Mouse (Mus musculus) induced T-regulatory cell, adult 2 months (primary cell): ENCODE results near the gene Hist1h2bh.
A peak's percentile ranks its signal among the peaks of the same experiment; 100 is the strongest.

Experiments used
- DNase-seq: peaks from one replicate; pipeline ENCODE4 v3.0.0-alpha.2; 2012; ENCODE audit warnings: low read depth

Gene Hist1h2bh

GRCm38 (mm10) chr13:23530901-23531875 lies 12.0 kb downstream of the Hist1h2bh start, which contains the start of gene Hist1h4h:
Hist1h4h (plus strand) TSS chr13:23531050.
- peak; percentile 98 for DNase-seq

DNA sequence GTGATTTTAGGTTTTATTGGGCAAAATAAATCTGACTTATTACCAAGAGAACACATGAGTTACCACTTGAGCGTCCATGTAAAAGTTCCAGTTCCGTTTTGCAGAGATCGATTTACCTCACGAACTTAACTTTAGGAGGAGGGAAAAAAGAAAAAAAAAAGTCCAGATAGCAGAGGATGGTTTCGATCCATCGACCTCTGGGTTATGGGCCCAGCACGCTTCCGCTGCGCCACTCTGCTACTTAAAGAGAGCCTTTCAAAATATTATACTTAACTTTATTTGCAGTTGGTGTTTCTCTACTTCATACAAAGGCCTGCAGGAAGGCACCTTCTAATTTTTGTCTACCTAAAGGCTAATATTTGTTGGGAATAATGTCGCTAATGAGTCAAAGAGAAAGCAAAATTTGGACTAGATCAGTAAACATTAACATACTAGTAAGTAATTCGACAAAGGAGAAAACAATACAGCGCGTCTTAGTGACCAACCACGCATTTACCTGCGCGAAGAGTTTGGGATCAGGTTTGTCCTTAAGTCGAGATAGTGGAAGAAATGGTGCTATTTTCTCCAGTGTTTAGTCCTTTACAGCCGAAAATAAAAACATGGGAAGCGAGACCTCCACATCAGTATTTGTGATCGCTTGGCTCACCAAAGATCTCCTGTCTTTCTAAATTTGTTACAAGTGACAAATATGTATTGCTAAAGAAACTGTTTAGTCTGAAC lies 12.9 kb downstream of the Hist1h2bh start:
- DNase-seq = peak; percentile 90

DNA sequence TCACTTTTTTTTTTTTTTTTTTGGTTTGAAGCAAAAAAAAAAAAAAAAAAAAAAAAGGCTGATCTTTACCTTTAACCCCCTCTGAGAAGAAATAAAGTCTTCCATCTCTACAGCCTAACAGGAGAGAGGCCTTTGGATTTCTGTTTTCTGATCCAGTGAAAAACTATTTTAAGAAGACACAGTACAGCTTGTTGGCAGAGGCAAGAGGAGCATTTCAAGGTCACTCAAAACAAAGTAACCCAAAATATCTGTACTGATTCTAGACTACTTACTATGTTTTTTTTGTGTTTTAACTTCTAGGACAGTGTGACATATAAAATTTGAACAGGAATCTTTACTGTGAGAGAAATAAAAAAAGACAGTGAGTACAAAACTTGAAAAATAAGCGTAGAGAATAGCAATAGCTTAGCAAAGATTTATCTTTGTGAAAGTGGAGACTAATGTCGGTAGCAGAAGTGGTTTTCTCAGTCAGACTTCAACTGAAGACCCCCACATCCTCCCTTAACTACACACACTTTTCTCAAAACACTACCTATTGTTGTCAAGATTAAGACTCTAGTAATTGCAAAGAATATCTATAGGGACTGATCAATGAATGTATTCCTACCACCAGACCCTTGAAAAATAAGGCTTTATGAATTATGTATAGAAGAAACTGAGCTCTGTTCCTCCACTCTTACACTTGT lies 13.6 kb downstream of the Hist1h2bh start:
- DNase-seq = no peak

GRCm38 (mm10) chr13:23529005-23529404 lies 14.2 kb downstream of the Hist1h2bh start:
- DNase-seq = peak; percentile 10

- DNase-seq = peak; percentile 96
These were observed 16.9 kb downstream of the Hist1h2bh start for GRCm38 (mm10) chr13:23526312-23526711.

DNA sequence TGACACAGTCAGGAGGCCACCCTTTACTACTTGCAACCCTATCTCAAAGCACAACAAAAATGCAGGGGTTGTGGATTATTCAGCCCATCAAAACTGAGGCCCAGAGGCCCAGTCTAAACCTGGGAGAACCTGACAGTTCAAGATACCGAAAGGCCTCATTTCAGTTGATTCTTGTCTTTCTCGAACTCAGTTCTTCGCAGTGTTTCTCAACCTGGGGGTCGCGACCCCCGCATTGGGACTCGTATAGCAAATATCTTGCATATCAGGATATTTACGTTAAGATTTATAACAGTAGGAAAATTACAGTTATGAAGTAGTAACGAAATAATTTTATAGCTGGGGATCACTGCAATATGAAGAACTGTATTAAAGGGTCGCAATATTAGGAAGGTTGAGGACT lies 17.3 kb downstream of the Hist1h2bh start:
- DNase-seq = no peak

DNA sequence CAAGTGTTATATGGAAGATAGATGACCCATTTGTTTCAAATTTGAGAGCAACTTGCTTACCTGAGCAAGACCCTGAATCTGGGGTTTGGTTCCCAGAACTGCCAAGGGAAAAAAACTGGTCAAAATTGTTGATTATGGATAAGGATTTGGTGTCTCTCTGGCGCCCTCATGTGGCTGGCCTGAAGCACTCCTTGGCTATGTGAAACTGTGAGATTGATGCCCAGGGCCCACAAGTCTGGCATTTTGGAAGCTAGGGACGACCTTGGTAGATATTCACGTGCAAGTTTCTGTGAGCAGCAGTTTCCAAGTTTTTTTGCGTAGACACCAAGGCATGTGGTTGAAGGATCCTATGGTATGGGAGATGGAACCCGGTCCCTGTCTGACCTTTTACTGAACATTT lies 18.5 kb downstream of the Hist1h2bh start:
- peak; percentile 90 for DNase-seq

- no peak for DNase-seq
These were observed 19.2 kb downstream of the Hist1h2bh start for GRCm38 (mm10) chr13:23523976-23524375.

DNA sequence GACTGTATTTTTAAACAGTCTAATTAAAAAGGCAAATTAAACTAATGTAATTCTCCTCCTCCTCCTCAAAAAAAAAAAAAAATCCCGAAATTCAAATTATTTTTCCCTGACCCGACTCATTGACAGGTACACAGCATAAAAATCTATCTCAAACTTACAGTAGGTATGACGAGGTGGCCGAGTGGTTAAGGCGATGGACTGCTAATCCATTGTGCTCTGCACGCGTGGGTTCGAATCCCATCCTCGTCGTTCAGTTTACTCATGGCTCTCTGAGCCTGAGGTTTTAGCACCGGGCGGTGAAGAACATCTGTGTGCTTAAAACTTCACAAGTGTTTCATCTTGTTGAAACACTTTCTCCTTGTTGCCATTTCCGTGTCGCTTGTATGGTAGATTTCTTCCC lies 21.5 kb downstream of the Hist1h2bh start:
- DNase-seq = peak; percentile 83

DNA sequence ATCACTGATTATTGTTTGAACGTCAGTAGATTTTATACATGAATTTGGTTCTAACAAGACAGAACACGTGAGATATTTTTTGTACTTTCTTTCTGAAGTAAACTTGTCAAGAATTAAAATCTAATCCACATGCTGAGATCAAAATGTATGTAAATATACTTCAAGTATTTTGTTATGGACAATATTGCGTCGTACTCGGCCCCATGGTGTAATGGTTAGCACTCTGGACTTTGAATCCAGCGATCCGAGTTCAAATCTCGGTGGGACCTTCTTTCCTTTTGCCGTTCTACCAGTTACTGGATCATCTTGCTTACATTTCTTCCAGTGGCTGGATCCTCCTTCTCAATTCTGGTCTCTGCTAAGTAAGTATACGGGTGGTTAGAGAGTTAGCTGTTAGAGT lies 23.8 kb downstream of the Hist1h2bh start:
- DNase-seq = peak; percentile 91

- DNase-seq = peak; percentile 93
These were observed 24.3 kb downstream of the Hist1h2bh start for GRCm38 (mm10) chr13:23518885-23519284.

DNA sequence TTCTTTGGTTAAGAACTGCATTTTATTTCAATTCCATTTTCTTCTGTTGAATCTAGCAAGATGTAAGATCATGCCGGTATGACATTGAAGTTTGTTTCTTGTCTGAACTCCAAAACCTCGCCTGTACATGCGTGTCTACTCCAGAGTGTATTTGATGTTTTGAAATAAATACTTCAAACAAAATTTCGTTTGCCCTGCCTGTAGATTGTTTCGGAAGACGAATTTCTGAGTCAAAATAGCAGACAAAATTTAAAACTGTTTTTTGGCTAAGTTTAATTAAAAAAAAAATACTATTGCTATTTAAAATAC lies 24.9 kb downstream of the Hist1h2bh start:
- no peak for DNase-seq

DNA sequence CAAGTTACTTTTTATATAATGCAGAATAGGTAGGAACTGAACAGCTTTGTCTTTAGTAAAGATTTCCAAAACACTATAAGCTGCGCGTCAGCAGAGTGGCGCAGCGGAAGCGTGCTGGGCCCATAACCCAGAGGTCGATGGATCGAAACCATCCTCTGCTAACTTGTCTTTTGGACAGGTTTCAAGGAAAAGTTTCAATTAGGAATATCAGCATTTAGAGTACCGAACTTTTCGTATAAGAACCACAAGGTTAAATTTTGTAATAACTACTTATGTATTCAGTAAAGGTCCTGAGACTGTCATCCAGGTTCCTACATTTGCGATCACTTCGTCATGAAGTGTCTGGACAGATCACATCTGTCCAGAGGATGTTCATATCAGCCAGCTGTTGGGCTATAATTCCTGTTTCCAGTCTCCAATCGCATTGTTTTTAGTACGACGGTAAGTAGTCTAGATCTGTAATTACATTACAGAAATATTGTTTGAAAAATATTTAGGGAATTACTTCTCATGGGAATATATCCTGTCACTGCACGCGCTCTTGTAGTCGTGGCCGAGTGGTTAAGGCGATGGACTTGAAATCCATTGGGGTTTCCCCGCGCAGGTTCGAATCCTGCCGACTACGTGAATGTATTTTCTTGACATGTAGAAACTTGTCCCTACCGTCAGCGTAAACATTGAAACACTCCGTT lies 25.4 kb downstream of the Hist1h2bh start:
- peak; percentile 92 for DNase-seq

DNA sequence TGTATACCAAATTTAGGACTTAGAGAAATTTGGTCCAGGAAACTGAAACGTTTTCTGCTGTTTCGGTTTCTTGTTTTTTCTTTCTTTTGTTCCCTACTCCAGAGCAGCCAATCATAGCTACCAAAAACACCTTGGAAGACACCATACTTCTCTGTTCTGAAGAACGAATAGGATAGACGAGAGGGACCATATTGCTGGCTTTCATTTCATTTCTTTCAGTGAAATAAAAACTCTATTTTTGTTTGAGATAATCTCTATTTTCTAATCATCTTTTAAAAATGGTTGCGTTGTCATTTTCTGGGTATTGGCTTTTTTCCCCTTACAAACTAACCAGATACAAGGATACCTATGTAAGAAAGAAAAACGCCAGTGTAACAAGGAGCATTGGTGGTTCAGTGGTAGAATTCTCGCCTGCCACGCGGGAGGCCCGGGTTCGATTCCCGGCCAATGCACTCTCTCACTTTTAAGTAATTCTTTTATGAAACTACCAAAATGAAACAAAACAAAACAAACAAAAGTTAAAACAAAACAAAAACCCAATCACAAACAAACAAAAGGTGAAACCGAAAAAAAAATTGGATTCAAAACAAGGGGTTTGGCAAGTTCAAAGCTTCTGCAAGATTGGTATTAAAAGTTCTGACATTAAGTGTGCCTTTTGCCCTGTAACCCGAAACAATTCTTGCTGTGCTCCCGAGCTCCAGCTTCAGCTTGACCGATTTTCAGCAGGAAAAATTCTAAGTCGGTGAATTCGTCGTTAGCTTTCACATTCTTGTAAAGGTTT lies 26.2 kb downstream of the Hist1h2bh start:
- peak; percentile 94 for DNase-seq

DNA sequence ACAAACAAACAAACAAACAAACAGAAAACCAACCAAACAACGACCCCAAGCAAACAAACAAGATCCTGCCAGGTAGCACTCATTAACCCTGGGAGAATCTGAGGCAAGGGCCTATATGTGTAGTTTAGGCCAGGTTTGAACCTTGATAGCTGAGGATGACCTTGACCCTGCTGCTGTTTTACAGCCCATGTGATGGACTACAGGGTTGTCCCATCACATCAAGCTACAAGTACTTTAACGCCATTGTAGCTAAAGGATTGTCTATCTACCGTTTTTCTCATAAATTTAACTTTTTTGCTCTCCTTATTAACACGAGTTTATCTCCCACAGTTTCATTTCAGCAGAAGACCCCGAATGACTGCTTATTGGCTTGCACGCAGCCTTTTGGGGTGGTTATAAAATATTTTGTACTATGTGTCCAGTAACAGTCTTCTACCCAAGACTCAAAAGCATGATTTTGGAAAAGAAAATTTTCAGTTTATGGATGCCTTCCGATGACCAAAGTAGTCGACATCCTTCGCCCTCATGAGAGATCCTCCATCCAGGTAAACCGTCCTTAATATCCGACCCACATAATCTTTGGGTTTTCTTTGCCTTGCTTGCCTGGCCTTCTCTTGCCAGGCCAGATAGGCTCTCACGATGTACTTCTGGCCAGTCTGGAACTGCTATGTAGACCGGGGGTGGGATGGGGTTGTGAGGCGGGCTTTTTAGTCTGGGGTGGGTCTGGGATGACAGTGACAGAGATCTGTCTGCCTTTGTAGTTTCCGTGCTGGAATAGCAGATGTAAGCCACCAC lies 27.2 kb downstream of the Hist1h2bh start:
- no peak for DNase-seq

GRCm38 (mm10) chr13:23515281-23515680 lies 27.9 kb downstream of the Hist1h2bh start:
- no peak for DNase-seq

GRCm38 (mm10) chr13:23513517-23513916 lies 29.7 kb downstream of the Hist1h2bh start:
- no peak for DNase-seq

GRCm38 (mm10) chr13:23510127-23510526 lies 33.1 kb downstream of the Hist1h2bh start:
- DNase-seq = no peak

DNA sequence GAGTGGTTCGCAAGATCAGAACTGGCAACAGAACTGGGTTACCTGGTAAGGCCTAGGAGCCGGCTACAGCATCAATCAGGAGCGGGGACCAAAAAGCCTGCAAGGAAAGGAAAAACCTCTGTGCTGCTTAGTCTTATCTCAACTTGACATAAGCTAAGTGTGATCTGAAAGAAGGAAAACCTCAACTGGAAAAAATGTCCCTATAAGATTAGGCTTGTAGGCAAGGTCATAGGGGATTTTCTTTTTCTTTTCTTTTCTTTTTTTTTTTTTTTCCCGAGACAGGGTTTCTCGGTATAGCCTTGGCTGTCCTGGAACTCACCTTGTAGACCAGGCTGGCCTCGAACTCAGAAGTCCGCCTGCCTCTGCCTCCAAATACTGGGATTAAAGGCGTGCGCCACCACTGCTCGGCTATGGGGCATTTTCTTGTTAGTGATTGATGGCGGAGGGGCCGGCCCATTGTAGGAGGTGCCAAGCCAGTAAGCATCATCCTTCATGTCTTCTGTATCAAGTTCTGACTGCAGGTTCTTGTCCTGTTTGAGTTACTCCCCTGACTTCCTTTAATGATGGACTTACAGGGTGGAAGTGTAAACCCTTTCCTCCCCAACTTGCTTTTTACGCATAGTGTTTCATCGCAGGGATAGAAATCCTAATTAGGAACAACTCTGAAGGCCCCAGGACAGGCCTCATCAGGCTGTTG lies 36.2 kb downstream of the Hist1h2bh start:
- no peak for DNase-seq

DNA sequence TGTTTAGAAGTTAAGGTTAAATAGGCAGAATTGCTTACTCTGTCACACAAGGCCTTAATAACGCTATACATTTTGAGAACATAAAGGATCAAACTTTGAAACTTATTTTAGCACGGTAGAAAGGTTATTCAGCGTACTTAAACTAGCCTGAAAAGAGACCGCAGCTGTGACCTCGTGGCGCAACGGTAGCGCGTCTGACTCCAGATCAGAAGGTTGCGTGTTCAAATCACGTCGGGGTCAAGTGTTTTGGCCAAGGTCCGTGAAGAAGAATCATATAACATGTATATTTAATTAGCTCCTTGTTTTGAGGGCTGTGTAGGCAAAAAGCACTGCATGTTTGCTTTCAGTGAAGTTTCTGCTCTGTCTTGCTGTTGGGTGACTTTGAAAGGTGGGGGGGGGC lies 36.8 kb downstream of the Hist1h2bh start:
- DNase-seq = peak; percentile 64
